Mouse (Mus musculus) lung, adult 2 months (tissue): ENCODE data around the gene Pdk3.

Experiments used
- CTCF ChIP-seq: fragments of 200-500 bp; IDR thresholded peaks from 2 replicates; pipeline ENCODE4 v1.5.1; 2011; ENCODE audit warnings: mild to moderate bottlenecking, low read length, control low read depth; ENCODE audit not compliant: insufficient read depth
- POLR2A ChIP-seq: fragments of 200-500 bp; IDR thresholded peaks from 2 replicates; pipeline ENCODE4 v1.6.1; 2011; ENCODE audit warnings: low read depth, mild to moderate bottlenecking, control low read depth, low read length, borderline replicate concordance; ENCODE audit errors: extremely low read depth

GRCm38 (mm10) chrX:93729529-93729928, 102.5 kb downstream of the Pdk3 start:
- TF ChIP-seq CTCF (no peak), POLR2A (no peak)
